Mouse (Mus musculus) intestine, embryonic 15.5 days (tissue): ENCODE data around the gene Gse1. TPM values are rescaled to one million over a fixed set of nuclear protein-coding genes. Genes with fewer than 3 reads are reported as not detected.

Experiments
- ATAC-seq: fragments of 200-750 bp; cut with Nextera tagmentation; 2 replicates; pipeline ENCODE4 v1.8.0; 2017; ENCODE audit warnings: moderate TSS enrichment, moderate library complexity
- H3K27ac ChIP-seq: fragments of 300-500 bp; sonication (generic); 2 replicates; pipeline ENCODE4 v1.5.1; 2015; ENCODE audit warnings: mild to moderate bottlenecking, inconsistent platforms
- H3K27me3 ChIP-seq: fragments of 300-500 bp; sonication (generic); replicated peaks from 2 replicates; pipeline ENCODE4 v1.6.1; 2015; ENCODE audit warnings: inconsistent platforms
- H3K36me3 ChIP-seq: fragments of 300-500 bp; sonication (generic); 2 replicates; pipeline ENCODE4 v1.6.1; 2015; ENCODE audit warnings: inconsistent platforms
- H3K4me1 ChIP-seq: fragments of 300-500 bp; sonication (generic); replicated peaks from 2 replicates; pipeline ENCODE4 v1.6.1; 2015; ENCODE audit warnings: inconsistent platforms
- H3K4me2 ChIP-seq: fragments of 300-500 bp; sonication (generic); replicated peaks from 2 replicates; pipeline ENCODE4 v1.6.1; 2015; ENCODE audit warnings: mild to moderate bottlenecking, inconsistent platforms
- H3K4me3 ChIP-seq: fragments of 300-500 bp; sonication (generic); replicated peaks from 2 replicates; pipeline ENCODE4 v1.5.1; 2015; ENCODE audit warnings: inconsistent platforms
- H3K9ac ChIP-seq: fragments of 300-500 bp; sonication (generic); 2 replicates; pipeline ENCODE4 v1.6.1; 2015; ENCODE audit warnings: inconsistent platforms
- H3K9me3 ChIP-seq: fragments of 300-500 bp; sonication (generic); 2 replicates; pipeline ENCODE4 v1.6.1; 2016; ENCODE audit warnings: inconsistent platforms
- WGBS: fragments of 180-500 bp; shearing (Covaris S2); methylation state at CpG from one replicate; pipeline ENCODE4 v1.1.7; 2015; 5-methylcytosine and 5-hydroxymethylcytosine counted together
- polyA plus RNA-seq: library from polyadenylated mRNA; unstranded; fragments of >200 nt; fragmentation: Nextera tagmentation; extraction: Ambion mirVana; gene quantifications from 2 replicates; pipeline ENCODE4 v1.2.1, GENCODE M21; 2015

Gene Gse1
- polyA plus RNA-seq, 1 experiment from 2014 or later = 7.9 TPM

DNA sequence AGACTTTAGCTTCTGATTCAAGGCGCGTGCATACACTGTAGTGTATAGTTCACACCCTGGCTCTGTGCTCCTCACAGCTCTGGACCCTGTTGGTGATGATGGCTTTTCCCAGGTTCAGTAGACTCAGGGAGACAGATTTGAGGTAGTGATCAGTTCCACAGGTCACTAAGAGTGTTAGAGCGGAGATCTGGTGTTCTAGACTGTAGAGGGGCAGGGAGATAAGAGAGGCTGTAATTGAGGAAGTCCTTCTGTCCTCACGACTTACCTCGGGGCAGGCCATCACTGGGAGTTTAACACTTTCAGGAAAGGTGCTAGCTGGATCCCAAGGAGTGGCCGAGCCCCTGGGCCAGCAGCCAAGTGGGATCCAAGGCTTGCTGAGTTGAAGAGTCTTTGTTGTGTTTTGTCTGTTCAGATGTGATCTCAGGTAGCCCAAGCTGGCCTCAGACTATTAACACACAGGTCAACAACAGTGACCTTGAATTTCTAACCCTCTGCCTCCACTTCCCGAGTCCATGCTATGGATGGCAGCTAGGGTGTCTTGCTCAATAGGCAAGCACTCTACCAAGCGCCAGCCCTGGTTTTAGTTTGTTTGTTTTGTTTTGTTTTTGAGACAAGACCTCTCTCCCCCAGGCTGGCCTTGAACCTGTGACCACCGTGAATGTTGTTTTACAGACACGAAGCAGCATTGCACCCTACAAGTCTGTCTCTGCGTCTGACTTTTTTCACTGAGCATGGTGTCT is 246.4 kb downstream of the Gse1 start:
- 0 out of 2 replicates have a peak, but pooled peaks have one; percentile 0 for ATAC-seq
- H3K4me3 ChIP-seq = no peak overlapping the region
- H3K36me3 ChIP-seq = no peaks in the 10 kb centered on the region
- 0 out of 2 replicates have a peak overlapping the region, but pooled peaks have one; percentile 0 for H3K4me2 ChIP-seq
- peaks cover 4% of the 10 kb centered on the region; the same call in 1 of the 2 replicates for H3K27me3 ChIP-seq
- H3K27ac ChIP-seq = no peak overlapping the region
- H3K9ac ChIP-seq = no peak overlapping the region
- peaks cover 45% of the 10 kb centered on the region for H3K4me1 ChIP-seq
- WGBS = 65% methylated on average over 11 of the region's 11 CpGs
- H3K9me3 ChIP-seq = no peaks in the 10 kb centered on the region

DNA sequence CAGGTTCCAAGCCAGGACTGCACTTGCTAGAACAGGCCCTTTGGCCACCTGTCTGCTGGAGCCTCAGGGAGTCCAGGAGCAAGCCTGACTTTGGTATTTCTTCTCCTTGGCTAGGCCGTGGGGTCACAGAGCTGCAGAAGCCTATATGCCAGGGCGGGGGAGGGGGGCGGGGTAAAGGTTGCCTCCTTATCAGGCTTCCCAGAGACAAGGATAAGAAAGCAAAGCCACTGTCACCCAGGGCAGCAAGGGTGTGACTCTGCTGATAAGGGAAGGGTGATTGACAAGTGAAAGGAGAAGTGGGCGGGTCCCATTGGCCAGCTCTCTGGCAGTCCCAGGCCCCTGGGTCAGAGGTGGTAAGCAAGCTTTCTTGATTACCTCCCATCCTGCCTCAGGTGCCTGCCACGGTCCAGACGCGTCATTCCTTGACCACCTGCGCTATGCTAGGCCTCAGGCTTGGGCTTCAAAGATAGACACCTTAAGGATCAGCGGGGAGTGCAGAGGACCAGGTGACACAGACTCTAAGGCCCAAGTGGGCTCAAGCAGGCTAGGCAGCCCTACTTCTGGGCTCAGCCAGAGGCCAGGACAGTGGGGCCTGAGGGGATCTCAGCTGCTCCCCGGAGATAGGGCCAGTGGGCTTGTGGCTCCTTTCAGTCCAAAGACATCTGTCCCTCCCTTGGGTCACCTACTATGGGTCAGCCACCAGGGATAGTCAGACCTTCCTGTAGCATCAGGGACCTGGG is 247.4 kb downstream of the Gse1 start:
- Histone ChIP-seq H3K27me3 (peaks cover 4% of the 10 kb centered on the region; the same call in 1 of the 2 replicates), H3K4me2 (0 out of 2 replicates have a peak overlapping the region, but pooled peaks have one; percentile 0), H3K36me3 (no peaks in the 10 kb centered on the region), H3K27ac (no peak overlapping the region), H3K9ac (no peak overlapping the region), H3K4me3 (no peak overlapping the region), H3K9me3 (no peaks in the 10 kb centered on the region), H3K4me1 (peaks cover 45% of the 10 kb centered on the region)
- 58% methylated on average over 10 of the region's 10 CpGs for WGBS
- peak; percentile 85 for ATAC-seq

DNA sequence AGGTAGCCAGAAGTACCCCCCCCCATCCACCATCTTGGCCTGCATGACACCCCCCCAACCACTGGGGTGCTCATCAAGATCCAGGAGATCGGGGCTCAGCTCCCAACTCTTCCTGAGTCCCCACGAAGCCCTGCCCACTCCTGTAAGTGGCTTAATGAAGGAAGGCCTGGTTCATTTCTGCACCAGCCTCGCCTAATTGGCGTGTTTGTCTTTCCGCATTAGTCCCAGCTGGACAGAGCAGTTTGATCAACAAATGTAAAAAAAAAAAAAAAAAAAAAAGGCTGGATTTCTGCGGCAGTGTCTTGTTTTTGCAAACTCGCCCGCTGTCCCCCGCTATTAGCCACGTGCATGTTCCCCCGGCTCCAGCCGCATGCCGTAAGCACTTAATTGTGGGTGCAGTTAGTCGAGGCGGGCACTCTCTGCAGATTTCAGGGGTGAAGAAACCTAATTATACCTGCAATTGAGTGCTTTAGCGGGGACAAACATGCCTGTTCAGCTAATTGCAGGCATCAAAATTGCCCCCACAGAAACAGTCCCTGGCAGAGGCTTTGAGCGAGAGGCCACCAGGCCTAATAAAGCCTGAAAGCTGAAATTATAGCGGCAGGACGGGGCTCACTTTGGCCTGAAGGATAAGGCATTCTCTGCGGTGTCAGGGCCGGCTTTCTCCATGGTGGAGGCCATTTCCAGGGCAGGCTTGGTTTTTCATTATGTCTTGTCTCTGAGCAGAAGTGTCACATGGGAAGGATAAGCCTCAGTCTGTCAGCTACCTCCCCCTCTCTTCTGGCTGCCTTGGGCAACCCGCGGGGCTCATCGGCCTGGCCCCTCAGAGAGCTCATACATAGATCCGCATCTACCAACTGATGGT is 248.7 kb downstream of the Gse1 start:
- no peak overlapping the region for H3K9ac ChIP-seq
- no peak overlapping the region for H3K4me3 ChIP-seq
- no peak for ATAC-seq
- H3K36me3 ChIP-seq = no peaks in the 10 kb centered on the region
- peaks cover 39% of the 10 kb centered on the region for H3K4me1 ChIP-seq
- peaks cover 4% of the 10 kb centered on the region; the same call in 1 of the 2 replicates for H3K27me3 ChIP-seq
- H3K27ac ChIP-seq = peak overlapping the region; percentile 46; the same call in 1 of the 2 replicates
- no peaks in the 10 kb centered on the region for H3K9me3 ChIP-seq
- WGBS = 59% methylated on average over 25 of the region's 25 CpGs
- no peak overlapping the region for H3K4me2 ChIP-seq

GRCm38 (mm10) chr8:120478754-120479153 is 250.5 kb downstream of the Gse1 start:
- no peak overlapping the region for H3K9ac ChIP-seq
- H3K36me3 ChIP-seq = no peaks in the 10 kb centered on the region
- 84% methylated on average over 11 of the region's 11 CpGs for WGBS
- no peak overlapping the region for H3K4me2 ChIP-seq
- peaks cover 28% of the 10 kb centered on the region for H3K4me1 ChIP-seq
- H3K27ac ChIP-seq = no peak overlapping the region
- no peaks in the 10 kb centered on the region for H3K9me3 ChIP-seq
- ATAC-seq = no peak
- H3K27me3 ChIP-seq = no peaks in the 10 kb centered on the region
- no peak overlapping the region for H3K4me3 ChIP-seq

- no peak overlapping the region for H3K4me2 ChIP-seq
- 83% methylated on average over 4 of the region's 4 CpGs for WGBS
- no peak overlapping the region for H3K27ac ChIP-seq
- no peak for ATAC-seq
- H3K36me3 ChIP-seq = no peaks in the 10 kb centered on the region
- no peaks in the 10 kb centered on the region for H3K9me3 ChIP-seq
- peaks cover 30% of the 10 kb centered on the region for H3K4me1 ChIP-seq
- H3K27me3 ChIP-seq = no peaks in the 10 kb centered on the region
- no peak overlapping the region for H3K9ac ChIP-seq
- H3K4me3 ChIP-seq = no peak overlapping the region
Measured at GRCm38 (mm10) chr8:120479691-120480090, 251.4 kb downstream of the Gse1 start.

GRCm38 (mm10) chr8:120482015-120482689 is 253.9 kb downstream of the Gse1 start:
- H3K9me3 ChIP-seq = no peaks in the 10 kb centered on the region
- H3K27ac ChIP-seq = no peak overlapping the region
- H3K27me3 ChIP-seq = no peaks in the 10 kb centered on the region
- 80% methylated on average over 9 of the region's 9 CpGs for WGBS
- no peak overlapping the region for H3K4me3 ChIP-seq
- peaks cover 28% of the 10 kb centered on the region for H3K4me1 ChIP-seq
- no peak overlapping the region for H3K4me2 ChIP-seq
- no peak for ATAC-seq
- no peaks in the 10 kb centered on the region for H3K36me3 ChIP-seq
- H3K9ac ChIP-seq = no peak overlapping the region

GRCm38 (mm10) chr8:120484460-120484859 is 256.2 kb downstream of the Gse1 start:
- Histone ChIP-seq H3K4me2 (no peak overlapping the region), H3K36me3 (no peaks in the 10 kb centered on the region), H3K9ac (no peak overlapping the region), H3K27ac (no peak overlapping the region), H3K9me3 (no peaks in the 10 kb centered on the region), H3K27me3 (no peaks in the 10 kb centered on the region; the same call in 1 of the 2 replicates), H3K4me1 (peaks cover 39% of the 10 kb centered on the region), H3K4me3 (no peak overlapping the region)
- WGBS = 72% methylated on average over 6 of the region's 6 CpGs
- ATAC-seq = no peak

DNA sequence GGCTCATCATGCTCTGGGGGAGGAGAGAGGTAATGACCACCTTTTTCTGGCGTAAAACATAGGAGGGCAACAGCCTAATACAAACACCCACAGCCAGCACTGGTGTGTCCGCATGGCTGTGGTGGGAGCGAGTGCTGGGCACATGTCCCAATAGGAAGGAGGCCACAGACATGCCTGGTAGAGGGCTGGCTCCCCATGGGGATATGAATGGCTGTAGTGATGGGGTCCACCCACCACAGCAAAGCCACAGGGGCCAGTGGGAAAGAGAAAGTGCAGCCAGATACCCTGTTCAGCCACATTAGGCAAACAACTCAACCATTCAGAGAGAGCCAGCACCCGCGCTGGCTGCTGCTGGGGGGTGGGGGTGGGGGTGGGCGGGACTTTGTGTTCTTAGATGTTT is 256.9 kb downstream of the Gse1 start:
- H3K9ac ChIP-seq = no peak overlapping the region
- H3K4me1 ChIP-seq = peaks cover 46% of the 10 kb centered on the region
- H3K27ac ChIP-seq = no peak overlapping the region; the same call in 1 of the 2 replicates
- no peaks in the 10 kb centered on the region for H3K36me3 ChIP-seq
- no peak overlapping the region for H3K4me2 ChIP-seq
- 48% methylated on average over 6 of the region's 6 CpGs for WGBS
- no peaks in the 10 kb centered on the region; the same call in 1 of the 2 replicates for H3K27me3 ChIP-seq
- no peak for ATAC-seq
- no peaks in the 10 kb centered on the region for H3K9me3 ChIP-seq
- H3K4me3 ChIP-seq = no peak overlapping the region

GRCm38 (mm10) chr8:120485551-120486476 is 257.6 kb downstream of the Gse1 start:
- Histone ChIP-seq H3K4me2 (peak overlapping the region; percentile 98), H3K9ac (no peak overlapping the region), H3K36me3 (no peaks in the 10 kb centered on the region), H3K4me1 (peaks cover 52% of the 10 kb centered on the region), H3K9me3 (no peaks in the 10 kb centered on the region), H3K27ac (peak overlapping the region; percentile 96), H3K27me3 (no peaks in the 10 kb centered on the region; the same call in 1 of the 2 replicates), H3K4me3 (no peak overlapping the region)
- ATAC-seq = no peak
- WGBS = 46% methylated on average over 21 of the region's 21 CpGs

GRCm38 (mm10) chr8:120486477-120487376 is 258.5 kb downstream of the Gse1 start:
- Histone ChIP-seq H3K36me3 (no peaks in the 10 kb centered on the region), H3K27ac (peak overlapping the region; percentile 96), H3K4me3 (peak overlapping the region; percentile 78), H3K4me2 (peak overlapping the region; percentile 98), H3K4me1 (peaks cover 61% of the 10 kb centered on the region), H3K27me3 (no peaks in the 10 kb centered on the region; the same call in 1 of the 2 replicates), H3K9me3 (no peaks in the 10 kb centered on the region), H3K9ac (peak overlapping the region; percentile 83)
- 13% methylated on average over 50 of the region's 50 CpGs for WGBS
- ATAC-seq = peak; percentile 9
